Mouse (Mus musculus) liver, postnatal 0 days (tissue): ENCODE data around the gene Acadm.

Experiments used
- CTCF ChIP-seq: sonication (generic); IDR thresholded peaks from 2 replicates; pipeline ENCODE4 v1.5.1; 2016; ENCODE audit warnings: antibody characterized with exemption, low read depth
- EP300 ChIP-seq: IDR thresholded peaks from 2 replicates; pipeline ENCODE4 v1.6.1; 2016; ENCODE audit warnings: antibody characterized with exemption, low read depth, mild to moderate bottlenecking

DNA sequence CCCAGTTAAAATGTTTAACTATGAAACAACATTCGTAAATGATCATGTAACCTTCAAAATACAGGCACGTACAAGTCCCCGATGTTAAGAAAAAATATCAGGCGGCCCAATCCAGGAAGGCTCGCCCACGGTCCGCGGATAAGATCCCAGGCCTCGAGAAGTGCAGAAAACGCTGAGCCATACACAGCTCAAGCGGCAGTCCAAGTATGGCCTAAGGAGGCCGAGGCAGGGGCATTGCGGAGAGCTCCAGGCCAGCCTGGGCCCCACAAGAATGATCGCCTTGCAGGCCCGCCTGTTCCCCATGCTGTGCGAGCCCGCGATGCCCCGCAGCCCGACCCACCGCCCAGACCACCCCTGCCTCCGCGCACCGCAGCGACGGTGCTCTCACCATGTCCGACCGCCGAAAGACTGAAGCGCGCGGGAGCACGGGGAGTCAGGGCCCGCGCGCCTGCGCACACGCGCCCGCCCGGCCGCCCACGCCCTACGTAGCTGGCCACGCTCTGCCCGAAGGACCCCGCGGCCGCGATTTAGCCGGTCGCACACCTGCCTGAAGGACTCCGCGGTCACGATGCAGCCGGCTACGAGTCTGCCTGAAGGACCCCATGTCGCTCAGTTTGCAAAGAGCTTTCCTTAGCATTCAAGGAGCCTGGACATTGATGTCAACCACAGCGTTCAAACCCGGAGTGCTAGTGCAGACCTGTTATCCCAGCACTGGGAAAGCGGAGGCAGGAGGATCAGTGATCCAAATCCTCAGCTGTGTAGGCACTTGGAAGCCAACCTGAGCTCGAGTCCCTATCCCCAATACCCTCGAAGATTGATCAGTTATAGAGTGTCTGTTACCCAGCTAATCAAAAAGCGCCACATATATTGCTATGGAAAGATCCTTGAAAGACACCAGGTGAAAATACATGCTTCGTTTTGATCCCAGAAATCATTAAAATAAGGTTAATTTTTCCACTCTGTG, 31.6 kb downstream of the Acadm start, which contains the start of gene Rabggtb:
- no peak for TF ChIP-seq CTCF
- peak; percentile 47; the same call in 1 of the 2 replicates for TF ChIP-seq EP300
